Mouse (Mus musculus) inflammation-experienced regulatory T-cells, adult 6 months (primary cell): ENCODE data around the gene Lpp. TPM values are rescaled to one million over a fixed set of nuclear protein-coding genes. Genes with fewer than 3 reads are reported as not detected.
A peak's percentile ranks its signal among the peaks of the same experiment; 100 is the strongest.

Experiments
- ATAC-seq: one replicate; pipeline ENCODE4 v1.8.0; 2017
- polyA plus RNA-seq, 3 experiments: library from polyadenylated mRNA; unstranded; fragments of 100-300 nt; shearing (Covaris generic); gene quantifications; one replicate each; pipeline ENCODE4 v1.2.1; 2017

Gene Lpp
- polyA plus RNA-seq, 3 experiments from 2014 or later, result 13.0 to 22.8 (median 20.9) TPM

- ATAC-seq, result no peak
Observed at GRCm38 (mm10) chr16:24566277-24566676, 173.0 kb downstream of the Lpp start.

- ATAC-seq, result no peak
Observed at GRCm38 (mm10) chr16:24567562-24567961, 174.3 kb downstream of the Lpp start.

GRCm38 (mm10) chr16:24568061-24568460 lies 174.8 kb downstream of the Lpp start:
- no peak for ATAC-seq

- ATAC-seq, result no peak
Observed at GRCm38 (mm10) chr16:24569681-24570080, 176.4 kb downstream of the Lpp start.

GRCm38 (mm10) chr16:24576999-24577398 lies 183.7 kb downstream of the Lpp start:
- ATAC-seq, result no peak

GRCm38 (mm10) chr16:24577798-24578197 lies 184.5 kb downstream of the Lpp start:
- ATAC-seq, result no peak

GRCm38 (mm10) chr16:24582847-24583246 lies 189.5 kb downstream of the Lpp start:
- no peak for ATAC-seq

- peak; percentile 87 for ATAC-seq
Observed at GRCm38 (mm10) chr16:24593535-24593934, 200.2 kb downstream of the Lpp start.

- no peak for ATAC-seq
Observed at GRCm38 (mm10) chr16:24594508-24594907, 201.2 kb downstream of the Lpp start.

- no peak for ATAC-seq
Observed at GRCm38 (mm10) chr16:24595493-24595892, 202.2 kb downstream of the Lpp start.

- no peak for ATAC-seq
Observed at GRCm38 (mm10) chr16:24598567-24598966, 205.3 kb downstream of the Lpp start.

GRCm38 (mm10) chr16:24599766-24600165 lies 206.5 kb downstream of the Lpp start:
- ATAC-seq, result no peak

GRCm38 (mm10) chr16:24600260-24600948 lies 207.1 kb downstream of the Lpp start:
- peak; percentile 28 for ATAC-seq

- ATAC-seq, result no peak
Observed at GRCm38 (mm10) chr16:24603342-24603741, 210.0 kb downstream of the Lpp start.

GRCm38 (mm10) chr16:24607896-24608457 lies 214.7 kb downstream of the Lpp start:
- ATAC-seq, result no peak

- no peak for ATAC-seq
Observed at GRCm38 (mm10) chr16:24619458-24619857, 226.2 kb downstream of the Lpp start.

- ATAC-seq, result no peak
Observed at GRCm38 (mm10) chr16:24620021-24620420, 226.7 kb downstream of the Lpp start.

- ATAC-seq, result no peak
Observed at GRCm38 (mm10) chr16:24622226-24623194, 229.2 kb downstream of the Lpp start.

- peak; percentile 66 for ATAC-seq
Observed at GRCm38 (mm10) chr16:24624335-24624734, 231.0 kb downstream of the Lpp start.

GRCm38 (mm10) chr16:24625576-24625975 lies 232.3 kb downstream of the Lpp start:
- ATAC-seq, result no peak

- ATAC-seq, result no peak
Observed at GRCm38 (mm10) chr16:24628779-24629178, 235.5 kb downstream of the Lpp start.

- ATAC-seq, result peak; percentile 83
Observed at GRCm38 (mm10) chr16:24629218-24630172, 236.2 kb downstream of the Lpp start.
